Mouse (Mus musculus) bone marrow macrophage, adult 2 months (primary cell): Measurements from ENCODE around the gene Ino80d.

Experiments
- CTCF ChIP-seq: IDR thresholded peaks from 2 replicates; pipeline ENCODE4 v1.5.1; 2012; ENCODE audit warnings: low read depth, mild to moderate bottlenecking, low read length, moderate library complexity
- POLR2A ChIP-seq: IDR thresholded peaks from 2 replicates; pipeline ENCODE4 v1.6.1; 2012; ENCODE audit warnings: mild to moderate bottlenecking, low read depth, low read length, borderline replicate concordance

DNA sequence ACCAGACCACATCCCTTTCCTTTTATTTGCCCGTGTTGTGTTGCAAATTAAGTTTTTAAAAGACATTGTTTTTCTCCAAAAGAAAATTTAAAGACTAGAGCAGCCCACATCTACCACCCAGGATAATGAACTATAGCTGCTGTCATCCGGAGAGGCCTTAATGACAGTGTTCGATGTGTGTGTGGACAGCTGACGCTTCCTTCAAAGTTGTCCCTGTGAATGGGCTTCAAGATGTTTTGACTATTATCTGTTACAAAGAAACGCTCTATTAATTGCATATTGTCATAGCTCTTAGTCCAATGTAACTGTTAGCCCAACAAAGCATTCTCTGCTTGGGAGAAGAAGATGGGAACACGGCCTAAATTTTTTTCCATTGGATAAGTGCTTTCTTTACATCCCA, 200.0 kb downstream of the Ino80d start:
- no peak for TF ChIP-seq CTCF
- TF ChIP-seq POLR2A, result no peak
